Mouse (Mus musculus) forebrain, embryonic 10.5 days (tissue): ENCODE data around the gene Sprr2d. TPM values are rescaled to one million over a fixed set of nuclear protein-coding genes. Genes with fewer than 3 reads are reported as not detected.

ENCODE experiments used
- DNase-seq: peaks from one replicate; pipeline ENCODE4 v3.0.0-alpha.2; 2017; ENCODE audit warnings: low spot score; ENCODE audit errors: extremely low spot score
- H3K27ac ChIP-seq: fragments of 300-500 bp; sonication (generic); 2 replicates; pipeline ENCODE4 v1.5.1; 2016; ENCODE audit warnings: mild to moderate bottlenecking
- H3K27me3 ChIP-seq: fragments of 300-500 bp; sonication (generic); 2 replicates; pipeline ENCODE4 v1.6.1; 2016; ENCODE audit warnings: mild to moderate bottlenecking; ENCODE audit not compliant: poor library complexity, severe bottlenecking
- H3K36me3 ChIP-seq: fragments of 300-500 bp; sonication (generic); replicated peaks from 2 replicates; pipeline ENCODE4 v1.6.1; 2016; ENCODE audit warnings: mild to moderate bottlenecking, moderate library complexity
- H3K4me1 ChIP-seq: fragments of 300-500 bp; sonication (generic); 2 replicates; pipeline ENCODE4 v1.6.1; 2016
- H3K4me3 ChIP-seq: fragments of 300-500 bp; sonication (generic); 2 replicates; pipeline ENCODE4 v1.5.1; 2016; ENCODE audit warnings: mild to moderate bottlenecking, moderate library complexity
- H3K9me3 ChIP-seq: fragments of 300-500 bp; sonication (generic); 2 replicates; pipeline ENCODE4 v1.6.1; 2016; ENCODE audit warnings: mild to moderate bottlenecking, moderate library complexity
- WGBS: fragments of 180-500 bp; shearing (Covaris S2); methylation state at CpG from one replicate; pipeline ENCODE4 v1.1.7; 2016; 5-methylcytosine and 5-hydroxymethylcytosine counted together
- polyA plus RNA-seq: library from polyadenylated mRNA; unstranded; fragments of >200 nt; fragmentation: Nextera tagmentation; extraction: Ambion mirVana; gene quantifications from 2 replicates; pipeline ENCODE4 v1.2.1, GENCODE M21; 2016

Sprr2d gene
- not detected in 2 replicates for polyA plus RNA-seq

GRCm38 (mm10) chr3:92338840-92339239, at the start of gene Sprr2d:
Gene Sprr2d, plus strand, starts transcription at chr3:92339140.
- DNase-seq, result no peak
- Histone ChIP-seq H3K36me3 (no peaks in the 10 kb centered on the region), H3K4me1 (no peaks in the 10 kb centered on the region), H3K27me3 (no peaks in the 10 kb centered on the region), H3K9me3 (no peaks in the 10 kb centered on the region), H3K4me3 (no peak within 1 kb of the TSS), H3K27ac (no peak within 1 kb of the TSS)
- WGBS, result 93% methylated on average over 5 of the region's 5 CpGs

GRCm38 (mm10) chr3:92307406-92307805, 31.5 kb upstream of the Sprr2d start:
- H3K4me1 ChIP-seq, result no peaks in the 10 kb centered on the region
- H3K36me3 ChIP-seq, result no peaks in the 10 kb centered on the region
- no peak for DNase-seq
- H3K27me3 ChIP-seq, result no peaks in the 10 kb centered on the region
- H3K4me3 ChIP-seq, result no peak overlapping the region
- WGBS, result 97% methylated on average over 1 of the region's 1 CpGs
- no peaks in the 10 kb centered on the region for H3K9me3 ChIP-seq
- H3K27ac ChIP-seq, result no peak overlapping the region

GRCm38 (mm10) chr3:92316320-92316719, 22.6 kb upstream of the Sprr2d start, which contains the start of gene Sprr2b:
Gene Sprr2b, plus strand, starts transcription at chr3:92316620.
- no peak within 1 kb of the TSS for H3K4me3 ChIP-seq
- WGBS, result 93% methylated on average over 2 of the region's 2 CpGs
- H3K27me3 ChIP-seq, result no peaks in the 10 kb centered on the region
- H3K27ac ChIP-seq, result no peak within 1 kb of the TSS
- H3K4me1 ChIP-seq, result no peaks in the 10 kb centered on the region
- no peaks in the 10 kb centered on the region for H3K9me3 ChIP-seq
- no peaks in the 10 kb centered on the region for H3K36me3 ChIP-seq
- DNase-seq, result no peak

GRCm38 (mm10) chr3:92317384-92317783, 21.6 kb upstream of the Sprr2d start:
- Histone ChIP-seq H3K27ac (no peak overlapping the region), H3K36me3 (no peaks in the 10 kb centered on the region), H3K4me1 (no peaks in the 10 kb centered on the region), H3K4me3 (no peak overlapping the region), H3K9me3 (no peaks in the 10 kb centered on the region), H3K27me3 (no peaks in the 10 kb centered on the region)
- 79% methylated on average over 2 of the region's 2 CpGs for WGBS
- DNase-seq, result no peak

GRCm38 (mm10) chr3:92336278-92336677, 2.7 kb upstream of the Sprr2d start:
- H3K4me1 ChIP-seq, result no peaks in the 10 kb centered on the region
- H3K4me3 ChIP-seq, result no peak overlapping the region
- no peak for DNase-seq
- WGBS, result 91% methylated on average over 1 of the region's 1 CpGs
- H3K36me3 ChIP-seq, result no peaks in the 10 kb centered on the region
- H3K27ac ChIP-seq, result no peak overlapping the region
- H3K27me3 ChIP-seq, result no peaks in the 10 kb centered on the region
- no peaks in the 10 kb centered on the region for H3K9me3 ChIP-seq

GRCm38 (mm10) chr3:92351843-92352242, 12.9 kb downstream of the Sprr2d start, which contains the start of gene Sprr2e:
Gene Sprr2e, plus strand, starts transcription at chr3:92352143.
- H3K4me3 ChIP-seq, result no peak within 1 kb of the TSS
- no peak within 1 kb of the TSS for H3K27ac ChIP-seq
- H3K4me1 ChIP-seq, result no peaks in the 10 kb centered on the region
- WGBS, result 89% methylated on average over 2 of the region's 2 CpGs
- H3K27me3 ChIP-seq, result no peaks in the 10 kb centered on the region
- no peaks in the 10 kb centered on the region for H3K36me3 ChIP-seq
- no peak for DNase-seq
- H3K9me3 ChIP-seq, result no peaks in the 10 kb centered on the region

GRCm38 (mm10) chr3:92361619-92362018, 22.7 kb downstream of the Sprr2d start:
- Histone ChIP-seq H3K36me3 (no peaks in the 10 kb centered on the region), H3K9me3 (peaks cover 3% of the 10 kb centered on the region; the same call in 1 of the 2 replicates), H3K27ac (no peak overlapping the region), H3K27me3 (no peaks in the 10 kb centered on the region), H3K4me1 (no peaks in the 10 kb centered on the region), H3K4me3 (no peak overlapping the region)
- DNase-seq, result no peak

GRCm38 (mm10) chr3:92364887-92365286, 25.9 kb downstream of the Sprr2d start, which contains the start of gene Sprr2f:
Gene Sprr2f, plus strand, starts transcription at chr3:92365187.
- no peaks in the 10 kb centered on the region for H3K4me1 ChIP-seq
- no peak for DNase-seq
- H3K36me3 ChIP-seq, result no peaks in the 10 kb centered on the region
- no peaks in the 10 kb centered on the region for H3K9me3 ChIP-seq
- WGBS, result 78% methylated on average over 3 of the region's 3 CpGs
- H3K27ac ChIP-seq, result no peak within 1 kb of the TSS
- no peak within 1 kb of the TSS for H3K4me3 ChIP-seq
- no peaks in the 10 kb centered on the region for H3K27me3 ChIP-seq

GRCm38 (mm10) chr3:92373613-92374012, 34.7 kb downstream of the Sprr2d start:
- Histone ChIP-seq H3K4me1 (no peaks in the 10 kb centered on the region), H3K4me3 (no peak overlapping the region), H3K27ac (no peak overlapping the region), H3K36me3 (no peaks in the 10 kb centered on the region), H3K9me3 (no peaks in the 10 kb centered on the region), H3K27me3 (no peaks in the 10 kb centered on the region)
- WGBS, result 75% methylated on average over 2 of the region's 2 CpGs
- no peak for DNase-seq

GRCm38 (mm10) chr3:92385385-92385784, 46.4 kb downstream of the Sprr2d start, which contains the start of gene Sprr2h:
Gene Sprr2h, plus strand, starts transcription at chr3:92385685.
- no peaks in the 10 kb centered on the region for H3K4me1 ChIP-seq
- 84% methylated on average over 1 of the region's 1 CpGs for WGBS
- no peaks in the 10 kb centered on the region for H3K27me3 ChIP-seq
- H3K4me3 ChIP-seq, result no peak within 1 kb of the TSS
- no peaks in the 10 kb centered on the region for H3K9me3 ChIP-seq
- DNase-seq, result no peak
- no peaks in the 10 kb centered on the region for H3K36me3 ChIP-seq
- H3K27ac ChIP-seq, result no peak within 1 kb of the TSS

Other genes with a start within 250 kb of the Sprr2d start
- not detected in 2 replicates for gene Prr9, start 215.2 kb upstream of the Sprr2d start, polyA plus RNA-seq
- not detected in 2 replicates for gene Lelp1, start 196.4 kb upstream of the Sprr2d start, polyA plus RNA-seq
- gene Sprr2a1, start 123.3 kb upstream of the Sprr2d start, polyA plus RNA-seq, result not detected in 2 replicates
- not detected in 2 replicates for gene Sprr2a2, start 123.2 kb upstream of the Sprr2d start, polyA plus RNA-seq
- not detected in 2 replicates for gene Sprr2a3, start 53.7 kb upstream of the Sprr2d start, polyA plus RNA-seq
- gene Sprr2b, start 22.5 kb upstream of the Sprr2d start, polyA plus RNA-seq, result not detected in 2 replicates
- gene Sprr2e, start 13.0 kb downstream of the Sprr2d start, polyA plus RNA-seq, result not detected in 2 replicates
- not detected in 2 replicates for gene Sprr2f, start 26.0 kb downstream of the Sprr2d start, polyA plus RNA-seq
- gene Sprr2h, start 46.5 kb downstream of the Sprr2d start, polyA plus RNA-seq, result not detected in 2 replicates
- not detected in 2 replicates for gene Sprr2i, start 68.9 kb downstream of the Sprr2d start, polyA plus RNA-seq
- not detected in 2 replicates for gene Sprr2j-ps, start 78.9 kb downstream of the Sprr2d start, polyA plus RNA-seq
- gene Gm9774, start 90.3 kb downstream of the Sprr2d start, polyA plus RNA-seq, result 7.9 and 10.0 TPM in 2 replicates
- not detected in 2 replicates for gene Sprr2k, start 93.4 kb downstream of the Sprr2d start, polyA plus RNA-seq
- not detected in 2 replicates for gene Sprr1b, start 99.6 kb downstream of the Sprr2d start, polyA plus RNA-seq
- not detected in 2 replicates for gene Sprr3, start 119.6 kb downstream of the Sprr2d start, polyA plus RNA-seq
- gene Sprr1a, start 146.8 kb downstream of the Sprr2d start, polyA plus RNA-seq, result not detected in 2 replicates
- gene Sprr4, start 161.4 kb downstream of the Sprr2d start, polyA plus RNA-seq, result not detected in 2 replicates
- not detected in 2 replicates for gene 2310046K23Rik, start 195.4 kb downstream of the Sprr2d start, polyA plus RNA-seq
- gene Ivl, start 234.6 kb downstream of the Sprr2d start, polyA plus RNA-seq, result not detected in 2 replicates
- not detected in 2 replicates for gene Smcp, start 249.9 kb downstream of the Sprr2d start, polyA plus RNA-seq